Mouse (Mus musculus): ENCODE measurements around the gene Mettl8. TPM values are rescaled to one million over a fixed set of nuclear protein-coding genes. Genes with fewer than 3 reads are reported as not detected.

Gene Mettl8
- polyA plus RNA-seq, 1 experiment from 2014 or later: 8.7 TPM

GRCm38 (mm10) chr2:71046151-71046550 lies 9.2 kb downstream of the Mettl8 start:
- H3K4me1 ChIP-seq (ENCODE audit: control insufficient read depth, low read depth, low read length): peaks cover 5% of the 10 kb centered on the region; the same call in 1 of the 2 replicates
- whole genome bisulfite sequencing (ENCODE audit: insufficient replicate concordance): 71% methylated on average over 6 of the region's 6 CpGs
- no peak for ATAC-seq (ENCODE audit: low read depth)
- no peaks in the 10 kb centered on the region for H3K27me3 ChIP-seq (ENCODE audit: control insufficient read depth, insufficient read depth, low read depth, low read length)
- no peak overlapping the region for H3K4me2 ChIP-seq (ENCODE audit: low read depth, low read length)
- H3K27ac ChIP-seq (ENCODE audit: low read length): no peak overlapping the region
- H3K9me3 ChIP-seq (replicated peaks; ENCODE audit: control insufficient read depth, low read length): no peaks in the 10 kb centered on the region
- no peak overlapping the region for H3K4me3 ChIP-seq (ENCODE audit: low read depth, low read length)
- no peaks in the 10 kb centered on the region for H3K36me3 ChIP-seq (ENCODE audit: control insufficient read depth, insufficient read depth)
- no peak overlapping the region for H3K9ac ChIP-seq (ENCODE audit: low read depth, low read length)

GRCm38 (mm10) chr2:71039522-71040121 lies 15.8 kb downstream of the Mettl8 start:
- no peak overlapping the region for H3K4me3 ChIP-seq (ENCODE audit: low read depth, low read length)
- no peak overlapping the region for H3K4me2 ChIP-seq (ENCODE audit: low read depth, low read length)
- ATAC-seq (ENCODE audit: low read depth): no peak
- H3K27ac ChIP-seq (ENCODE audit: low read length): no peak overlapping the region
- no peaks in the 10 kb centered on the region for H3K27me3 ChIP-seq (ENCODE audit: control insufficient read depth, insufficient read depth, low read depth, low read length)
- H3K36me3 ChIP-seq (ENCODE audit: control insufficient read depth, insufficient read depth): no peaks in the 10 kb centered on the region
- no peaks in the 10 kb centered on the region for H3K9me3 ChIP-seq (replicated peaks; ENCODE audit: control insufficient read depth, low read length)
- WGBS (ENCODE audit: insufficient replicate concordance): 42% methylated on average over 11 of the region's 11 CpGs
- no peak overlapping the region for H3K9ac ChIP-seq (ENCODE audit: low read depth, low read length)
- no peaks in the 10 kb centered on the region for H3K4me1 ChIP-seq (ENCODE audit: control insufficient read depth, low read depth, low read length)

- H3K27ac ChIP-seq (ENCODE audit: low read length): no peak overlapping the region
- no peaks in the 10 kb centered on the region for H3K36me3 ChIP-seq (ENCODE audit: control insufficient read depth, insufficient read depth)
- H3K4me1 ChIP-seq (ENCODE audit: control insufficient read depth, low read depth, low read length): peaks cover 1% of the 10 kb centered on the region; the same call in 1 of the 2 replicates
- H3K27me3 ChIP-seq (ENCODE audit: control insufficient read depth, insufficient read depth, low read depth, low read length): no peaks in the 10 kb centered on the region
- no peak for ATAC-seq (ENCODE audit: low read depth)
- H3K4me2 ChIP-seq (ENCODE audit: low read depth, low read length): no peak overlapping the region
- no peak overlapping the region for H3K4me3 ChIP-seq (ENCODE audit: low read depth, low read length)
- H3K9ac ChIP-seq (ENCODE audit: low read depth, low read length): no peak overlapping the region
- 55% methylated on average over 6 of the region's 6 CpGs for WGBS (ENCODE audit: insufficient replicate concordance)
- no peaks in the 10 kb centered on the region for H3K9me3 ChIP-seq (replicated peaks; ENCODE audit: control insufficient read depth, low read length)
These were observed 17.9 kb downstream of the Mettl8 start for GRCm38 (mm10) chr2:71037447-71037846.

- WGBS (ENCODE audit: insufficient replicate concordance): 72% methylated on average over 8 of the region's 8 CpGs
These were observed 21.4 kb downstream of the Mettl8 start for GRCm38 (mm10) chr2:71033987-71034386.

GRCm38 (mm10) chr2:71033014-71033413 lies 22.4 kb downstream of the Mettl8 start:
- Histone ChIP-seq H3K4me2 (ENCODE audit: low read depth, low read length) (no peak overlapping the region), H3K36me3 (ENCODE audit: control insufficient read depth, insufficient read depth) (no peaks in the 10 kb centered on the region), H3K27ac (ENCODE audit: low read length) (no peak overlapping the region), H3K4me3 (ENCODE audit: low read depth, low read length) (no peak overlapping the region), H3K27me3 (ENCODE audit: control insufficient read depth, insufficient read depth, low read depth, low read length) (no peaks in the 10 kb centered on the region), H3K9ac (ENCODE audit: low read depth, low read length) (no peak overlapping the region), H3K4me1 (ENCODE audit: control insufficient read depth, low read depth, low read length) (peaks cover 9% of the 10 kb centered on the region), H3K9me3 (replicated peaks; ENCODE audit: control insufficient read depth, low read length) (no peaks in the 10 kb centered on the region)
- WGBS (ENCODE audit: insufficient replicate concordance): 77% methylated on average over 4 of the region's 4 CpGs
- ATAC-seq (ENCODE audit: low read depth): no peak

More at GRCm38 (mm10) chr2:71033987-71034386, 21.4 kb downstream of the Mettl8 start:
- no peak for ATAC-seq (ENCODE audit: low read depth)
- Histone ChIP-seq H3K9me3 (replicated peaks; ENCODE audit: control insufficient read depth, low read length) (no peaks in the 10 kb centered on the region), H3K9ac (ENCODE audit: low read depth, low read length) (no peak overlapping the region), H3K27me3 (ENCODE audit: control insufficient read depth, insufficient read depth, low read depth, low read length) (no peaks in the 10 kb centered on the region), H3K4me3 (ENCODE audit: low read depth, low read length) (no peak overlapping the region), H3K27ac (ENCODE audit: low read length) (no peak overlapping the region), H3K4me2 (ENCODE audit: low read depth, low read length) (no peak overlapping the region), H3K36me3 (ENCODE audit: control insufficient read depth, insufficient read depth) (no peaks in the 10 kb centered on the region), H3K4me1 (ENCODE audit: control insufficient read depth, low read depth, low read length) (peaks cover 9% of the 10 kb centered on the region)

GRCm38 (mm10) chr2:71031973-71032794 lies 23.2 kb downstream of the Mettl8 start:
- Histone ChIP-seq H3K36me3 (ENCODE audit: control insufficient read depth, insufficient read depth) (no peaks in the 10 kb centered on the region), H3K4me2 (ENCODE audit: low read depth, low read length) (no peak overlapping the region), H3K27me3 (ENCODE audit: control insufficient read depth, insufficient read depth, low read depth, low read length) (no peaks in the 10 kb centered on the region), H3K4me1 (ENCODE audit: control insufficient read depth, low read depth, low read length) (peaks cover 9% of the 10 kb centered on the region), H3K9ac (ENCODE audit: low read depth, low read length) (no peak overlapping the region), H3K27ac (ENCODE audit: low read length) (no peak overlapping the region), H3K9me3 (replicated peaks; ENCODE audit: control insufficient read depth, low read length) (no peaks in the 10 kb centered on the region), H3K4me3 (ENCODE audit: low read depth, low read length) (no peak overlapping the region)
- 38% methylated on average over 18 of the region's 18 CpGs for WGBS (ENCODE audit: insufficient replicate concordance)
- no peak for ATAC-seq (ENCODE audit: low read depth)

- Histone ChIP-seq H3K4me1 (ENCODE audit: control insufficient read depth, low read depth, low read length) (peaks cover 10% of the 10 kb centered on the region), H3K9ac (ENCODE audit: low read depth, low read length) (no peak overlapping the region), H3K4me3 (ENCODE audit: low read depth, low read length) (no peak overlapping the region), H3K4me2 (ENCODE audit: low read depth, low read length) (no peak overlapping the region), H3K36me3 (ENCODE audit: control insufficient read depth, insufficient read depth) (no peaks in the 10 kb centered on the region), H3K9me3 (replicated peaks; ENCODE audit: control insufficient read depth, low read length) (no peaks in the 10 kb centered on the region), H3K27ac (ENCODE audit: low read length) (no peak overlapping the region), H3K27me3 (ENCODE audit: control insufficient read depth, insufficient read depth, low read depth, low read length) (no peaks in the 10 kb centered on the region)
- ATAC-seq (ENCODE audit: low read depth): peak; percentile 54
- WGBS (ENCODE audit: insufficient replicate concordance): 64% methylated on average over 2 of the region's 2 CpGs
These were observed 24.7 kb downstream of the Mettl8 start for GRCm38 (mm10) chr2:71030663-71031062.

GRCm38 (mm10) chr2:71027631-71028030 lies 27.8 kb downstream of the Mettl8 start:
- no peaks in the 10 kb centered on the region for H3K36me3 ChIP-seq (ENCODE audit: control insufficient read depth, insufficient read depth)
- H3K9ac ChIP-seq (ENCODE audit: low read depth, low read length): no peak overlapping the region
- H3K4me2 ChIP-seq (ENCODE audit: low read depth, low read length): no peak overlapping the region
- H3K27ac ChIP-seq (ENCODE audit: low read length): no peak overlapping the region
- WGBS (ENCODE audit: insufficient replicate concordance): 91% methylated on average over 9 of the region's 9 CpGs
- H3K27me3 ChIP-seq (ENCODE audit: control insufficient read depth, insufficient read depth, low read depth, low read length): no peaks in the 10 kb centered on the region
- H3K4me3 ChIP-seq (ENCODE audit: low read depth, low read length): no peak overlapping the region
- no peak for ATAC-seq (ENCODE audit: low read depth)
- H3K9me3 ChIP-seq (replicated peaks; ENCODE audit: control insufficient read depth, low read length): no peaks in the 10 kb centered on the region
- peaks cover 14% of the 10 kb centered on the region for H3K4me1 ChIP-seq (ENCODE audit: control insufficient read depth, low read depth, low read length)

- WGBS (ENCODE audit: insufficient replicate concordance): 24% methylated on average over 5 of the region's 5 CpGs
- Histone ChIP-seq H3K4me3 (ENCODE audit: low read depth, low read length) (no peak overlapping the region), H3K9ac (ENCODE audit: low read depth, low read length) (no peak overlapping the region), H3K36me3 (ENCODE audit: control insufficient read depth, insufficient read depth) (no peaks in the 10 kb centered on the region), H3K4me2 (ENCODE audit: low read depth, low read length) (no peak overlapping the region), H3K27me3 (ENCODE audit: control insufficient read depth, insufficient read depth, low read depth, low read length) (no peaks in the 10 kb centered on the region), H3K4me1 (ENCODE audit: control insufficient read depth, low read depth, low read length) (peaks cover 6% of the 10 kb centered on the region), H3K27ac (ENCODE audit: low read length) (no peak overlapping the region), H3K9me3 (replicated peaks; ENCODE audit: control insufficient read depth, low read length) (no peaks in the 10 kb centered on the region)
- peak; percentile 76 for ATAC-seq (ENCODE audit: low read depth)
These were observed 28.6 kb downstream of the Mettl8 start for GRCm38 (mm10) chr2:71026787-71027186.
